Mouse (Mus musculus) E14TG2a.4 (cell line): ENCODE measurements around the gene Tmem95.

Experiments used
- CTCF ChIP-seq: conservative IDR thresholded peaks from 2 replicates; pipeline ENCODE4 v1.5.1; 2014; ENCODE audit warnings: low read length
- NANOG ChIP-seq: IDR thresholded peaks from 2 replicates; pipeline ENCODE4 v1.6.1; 2014; ENCODE audit warnings: borderline replicate concordance, low read length, mixed read lengths
- POU5F1 ChIP-seq: IDR thresholded peaks from 2 replicates; pipeline ENCODE4 v1.6.1; 2014; ENCODE audit warnings: low read length, borderline replicate concordance

DNA sequence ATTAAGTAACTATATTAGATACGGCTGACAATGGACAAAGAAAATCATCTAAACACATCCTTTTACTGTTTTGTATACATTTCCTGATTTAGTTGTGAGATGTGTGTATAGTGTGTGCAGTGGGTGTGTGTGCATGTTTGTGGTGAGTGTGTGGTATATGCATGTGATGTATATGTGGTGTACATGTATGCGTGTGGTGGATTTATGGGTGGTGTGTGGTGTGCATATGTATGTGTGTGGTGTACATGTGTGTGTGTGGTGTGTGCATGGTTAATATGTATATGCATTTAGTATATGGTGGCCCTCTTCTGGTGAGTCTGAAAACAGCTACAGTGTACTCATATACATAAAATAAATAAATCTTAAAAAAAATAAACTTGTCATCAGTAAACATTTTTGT lies 49.7 kb upstream of the Tmem95 start:
- no peak for TF ChIP-seq CTCF
- TF ChIP-seq NANOG = no peak
- no peak for TF ChIP-seq POU5F1
